Mouse (Mus musculus) retina, adult 2 months (tissue): ENCODE data around the gene 9530053A07Rik.

ENCODE experiments used
- DNase-seq: peaks from one replicate; pipeline ENCODE4 v3.0.0-alpha.2; 2012; ENCODE audit warnings: low read depth, low spot score

The 9530053A07Rik gene

DNA sequence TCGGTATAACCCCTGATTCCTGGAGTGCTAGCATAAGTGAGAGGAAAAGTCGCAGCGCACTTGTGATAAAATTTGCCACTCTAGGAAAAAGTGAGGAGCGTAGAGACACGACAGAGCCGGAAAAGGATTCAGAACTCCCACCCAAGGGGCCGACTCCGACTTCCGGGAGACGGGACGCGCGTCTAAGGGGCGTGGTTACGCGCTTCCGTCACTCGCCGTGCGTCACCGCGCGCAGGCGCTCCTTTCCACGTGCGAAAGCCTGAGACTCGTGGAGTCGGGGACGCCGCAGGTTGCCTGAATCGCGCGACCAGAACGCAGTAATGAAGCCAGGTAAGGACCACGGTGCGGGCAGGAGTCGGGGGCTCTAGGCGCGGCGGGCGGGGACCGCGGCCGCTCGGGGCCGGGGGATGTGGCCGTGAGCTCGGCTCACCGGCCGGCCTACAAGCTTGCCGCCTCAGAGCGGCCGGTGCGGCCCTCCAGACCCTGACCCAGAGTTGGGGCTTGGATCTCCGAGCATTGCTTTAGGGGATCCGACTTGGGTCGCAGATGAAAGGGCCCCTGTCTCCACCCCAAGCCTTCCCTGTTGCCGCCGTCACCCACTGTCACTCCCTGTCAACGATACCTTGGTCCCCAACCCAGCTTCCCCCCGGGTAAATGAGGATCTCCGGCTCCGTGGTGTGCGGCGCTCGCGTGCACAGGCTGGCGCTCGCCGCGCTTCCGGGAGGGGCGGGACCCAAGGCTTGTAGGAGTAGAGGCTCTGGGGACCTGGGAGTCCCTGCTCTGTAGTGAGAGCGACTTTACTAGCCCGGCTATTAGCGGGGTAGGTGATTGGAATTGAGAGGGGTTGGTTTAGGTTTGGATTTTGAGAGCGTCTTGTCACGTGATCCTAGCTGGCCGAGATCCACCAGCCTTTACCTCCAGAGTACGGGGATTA, 40.5 kb downstream of the 9530053A07Rik start, which contains the start of gene Fbl:
Fbl (plus strand) TSS at position 222 of the 934 bp plus-strand sequence.
- DNase-seq, result peak; percentile 81

DNA sequence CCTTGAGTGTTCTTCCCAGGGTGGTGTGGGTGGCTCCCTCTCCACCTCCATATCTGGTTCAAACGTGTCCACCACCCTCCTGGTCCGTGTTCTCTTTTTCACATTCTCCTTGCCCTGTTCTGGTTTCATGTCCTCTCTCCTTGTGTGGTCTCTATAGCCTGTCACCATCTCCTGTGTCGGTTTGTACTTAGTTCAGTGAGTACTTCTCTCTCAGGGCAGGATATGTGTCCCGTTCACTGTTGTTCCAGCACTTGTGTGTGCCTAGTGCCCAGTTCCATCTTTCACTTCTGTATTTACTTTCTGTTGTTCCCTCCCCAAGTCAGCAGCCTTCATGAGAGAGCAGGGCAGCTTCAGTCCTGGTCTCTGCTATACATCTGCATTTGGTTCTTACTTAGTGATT, 46.1 kb downstream of the 9530053A07Rik start:
- no peak for DNase-seq

DNA sequence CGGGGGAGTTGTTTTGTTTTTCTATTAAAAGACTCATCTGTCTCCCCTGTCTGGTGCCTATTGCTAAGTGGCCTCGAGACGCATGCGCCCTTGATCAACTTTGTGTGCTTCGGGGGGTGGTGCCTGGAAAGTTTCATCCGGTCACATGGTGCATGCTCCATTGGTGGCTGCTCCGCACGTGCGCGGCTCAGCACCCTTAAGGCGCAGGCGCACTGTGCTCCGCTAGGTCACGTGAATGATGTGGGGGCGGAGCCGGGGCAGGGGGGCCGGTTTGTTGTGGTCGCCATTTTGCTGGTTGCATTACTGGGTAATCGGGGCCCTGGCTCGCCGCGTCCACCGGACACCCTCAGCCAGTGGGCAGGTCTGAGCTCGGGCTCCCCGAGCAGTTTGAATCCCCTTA, 50.0 kb downstream of the 9530053A07Rik start, which contains the start of gene Dyrk1b:
Dyrk1b (plus strand) TSS at position 242 of the 400 bp plus-strand sequence.
- DNase-seq, result peak; percentile 97

DNA sequence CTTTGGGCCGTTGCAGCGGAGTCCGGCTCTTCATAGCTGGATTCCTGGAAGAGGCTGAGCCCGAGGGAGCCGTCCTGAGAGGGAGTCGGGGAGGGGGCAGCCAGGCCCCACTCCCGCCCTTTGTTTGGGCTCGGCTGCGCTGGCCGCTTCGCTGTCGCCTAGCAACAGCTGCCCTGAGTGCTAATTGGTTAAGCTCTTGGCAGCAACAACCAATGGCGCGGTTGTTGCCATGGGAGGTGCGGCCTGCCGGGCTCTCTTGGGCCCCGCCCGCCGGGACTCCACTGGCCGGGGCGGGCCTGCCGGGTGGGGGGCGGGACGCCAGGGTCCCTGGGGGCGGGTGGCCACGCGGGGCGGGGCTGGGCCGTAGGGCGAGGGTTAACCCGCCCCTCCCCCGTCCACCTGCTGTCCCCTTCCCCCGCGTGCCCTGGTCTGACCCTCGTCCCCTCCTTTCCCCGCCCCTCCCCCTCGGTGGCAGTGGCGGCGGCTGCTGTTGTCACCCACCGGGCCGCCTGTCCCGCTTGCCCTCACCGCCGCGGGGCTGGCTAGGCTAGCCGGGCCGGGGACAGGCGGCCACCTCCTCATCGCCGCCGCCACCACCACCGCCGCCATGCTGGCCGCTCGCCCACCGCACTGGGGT, 50.6 kb downstream of the 9530053A07Rik start:
- DNase-seq, result peak; percentile 87

DNA sequence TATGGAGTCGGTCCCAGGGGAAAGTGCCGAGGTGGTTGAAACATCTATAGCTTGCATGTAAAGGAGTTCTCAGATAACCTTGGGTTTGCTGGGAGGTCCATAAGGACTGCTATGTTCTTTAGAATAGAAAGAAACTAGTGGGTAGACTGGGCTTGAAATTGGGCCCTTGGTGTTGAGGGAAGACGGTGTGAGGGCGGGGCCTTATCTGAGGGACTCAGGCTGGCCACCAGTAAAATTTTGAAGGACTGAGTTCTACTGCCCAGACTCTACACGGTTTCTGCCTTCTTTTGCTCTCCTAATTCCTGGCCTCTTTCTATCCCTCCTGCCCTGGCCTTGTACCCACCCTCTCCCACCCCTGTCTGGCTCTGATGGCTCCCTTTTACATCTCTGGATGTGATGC, 51.6 kb downstream of the 9530053A07Rik start:
- no peak for DNase-seq

DNA sequence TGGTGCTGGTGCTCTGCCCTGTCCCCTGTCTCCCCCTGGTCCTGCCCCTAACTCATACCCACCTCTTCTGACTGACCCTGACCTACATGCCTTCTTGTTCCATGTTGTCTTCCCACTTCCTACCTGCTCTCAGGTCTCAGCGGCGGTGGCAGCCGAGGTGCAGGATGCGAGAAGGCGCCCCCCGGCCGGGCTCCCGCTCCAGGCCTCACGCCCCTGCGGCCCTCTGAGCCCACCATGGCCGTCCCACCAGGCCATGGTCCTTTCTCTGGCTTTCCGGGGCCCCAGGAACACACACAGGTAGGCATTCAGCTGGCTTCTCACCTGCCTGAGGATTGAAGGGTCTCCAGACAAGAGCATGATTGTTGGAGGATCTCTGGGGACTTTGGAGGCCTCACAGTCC, 52.1 kb downstream of the 9530053A07Rik start:
- no peak for DNase-seq

GRCm38 (mm10) chr7:28182320-28182719, 53.1 kb downstream of the 9530053A07Rik start:
- no peak for DNase-seq

DNA sequence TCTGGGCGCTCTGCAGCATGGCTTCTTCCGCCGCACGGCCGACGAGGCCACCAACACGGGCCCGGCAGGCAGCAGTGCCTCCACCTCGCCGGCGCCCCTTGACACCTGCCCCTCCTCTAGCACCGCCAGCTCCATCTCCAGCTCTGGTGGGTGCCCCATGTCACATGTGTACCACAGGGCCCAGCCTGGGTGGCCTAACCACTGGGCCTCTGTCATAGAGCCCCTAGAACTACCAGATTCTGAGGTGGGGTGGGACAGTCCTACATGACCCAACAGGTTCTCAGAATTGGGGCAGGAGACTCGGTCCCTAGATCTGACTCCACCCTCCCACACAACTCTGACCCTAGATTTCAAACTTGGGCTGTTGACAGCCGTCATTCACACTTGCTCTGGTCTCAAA, 56.6 kb downstream of the 9530053A07Rik start:
- DNase-seq, result no peak

- no peak for DNase-seq
These were observed 57.4 kb downstream of the 9530053A07Rik start for GRCm38 (mm10) chr7:28186631-28187030.

DNA sequence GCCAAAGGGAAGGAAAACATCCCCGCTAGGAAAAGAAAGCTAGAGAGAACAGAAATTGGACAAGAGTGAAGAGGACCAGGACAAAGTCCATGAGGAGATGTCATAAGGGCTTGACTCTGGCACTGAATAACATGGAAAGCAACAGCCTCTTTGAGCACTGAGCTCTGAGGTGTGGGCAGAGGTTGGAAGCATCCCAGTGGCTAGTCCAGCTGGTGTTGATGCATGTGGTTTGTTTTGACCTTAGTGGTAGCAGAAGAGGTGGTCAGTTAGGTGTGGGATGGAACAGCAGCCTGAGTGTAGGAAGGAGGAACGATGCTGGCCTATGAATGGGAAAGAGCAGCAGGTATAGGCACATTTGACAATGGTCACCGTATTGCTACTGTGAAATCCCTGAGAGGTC, 62.2 kb downstream of the 9530053A07Rik start:
- DNase-seq, result no peak

DNA sequence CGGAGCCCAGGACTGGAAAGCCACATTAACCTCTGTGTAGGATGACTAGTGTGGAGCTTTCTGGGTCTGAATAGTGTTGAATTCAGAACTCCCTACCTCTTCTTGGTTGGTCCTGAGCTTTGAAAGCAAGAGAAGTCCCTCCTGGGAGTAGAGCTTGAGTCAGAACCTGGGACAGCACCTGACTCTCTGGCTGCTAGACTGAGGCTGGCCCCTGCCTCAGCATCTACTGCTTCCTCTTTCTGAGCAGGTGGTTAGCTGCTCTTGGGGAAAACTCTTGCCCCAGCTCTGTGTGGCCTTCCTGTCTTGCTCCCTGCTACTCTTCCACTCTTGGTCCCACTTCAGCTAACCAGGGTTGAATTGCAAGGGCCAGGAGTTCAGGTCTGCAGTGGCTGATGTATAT, 62.6 kb downstream of the 9530053A07Rik start:
- DNase-seq, result no peak

DNA sequence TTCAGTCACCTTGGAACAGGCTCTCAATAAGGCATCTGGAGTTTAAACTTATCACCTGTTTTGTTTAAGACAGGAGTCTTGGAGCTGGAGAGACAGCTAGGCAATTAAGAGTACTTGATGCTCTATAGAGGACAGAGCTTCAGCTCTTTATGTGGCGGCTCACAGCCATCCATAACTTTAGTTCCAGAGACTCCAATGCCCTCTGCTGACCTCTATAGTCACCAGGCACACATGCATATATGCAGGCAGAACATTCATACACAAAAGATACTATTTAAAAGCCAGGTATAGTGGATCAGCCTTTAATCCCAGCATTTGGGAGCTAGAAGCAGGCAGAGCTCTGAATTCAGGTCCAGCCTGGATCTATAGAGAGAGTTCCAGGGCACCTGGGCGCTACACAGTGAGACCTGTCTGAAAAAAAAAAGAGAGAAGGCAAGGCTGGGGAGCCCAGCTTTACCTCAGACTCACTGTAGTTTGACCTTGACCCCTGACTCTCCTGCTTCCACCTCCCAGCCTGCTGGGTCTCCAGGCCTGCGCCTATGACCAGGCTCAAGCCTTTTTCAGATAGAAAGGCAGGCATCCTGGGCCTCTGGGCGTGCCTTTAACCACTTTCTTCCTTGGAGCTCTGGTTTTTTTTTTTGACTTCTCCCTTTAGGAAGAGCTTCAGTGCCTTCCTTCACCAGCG, 66.3 kb downstream of the 9530053A07Rik start:
- DNase-seq, result no peak

DNA sequence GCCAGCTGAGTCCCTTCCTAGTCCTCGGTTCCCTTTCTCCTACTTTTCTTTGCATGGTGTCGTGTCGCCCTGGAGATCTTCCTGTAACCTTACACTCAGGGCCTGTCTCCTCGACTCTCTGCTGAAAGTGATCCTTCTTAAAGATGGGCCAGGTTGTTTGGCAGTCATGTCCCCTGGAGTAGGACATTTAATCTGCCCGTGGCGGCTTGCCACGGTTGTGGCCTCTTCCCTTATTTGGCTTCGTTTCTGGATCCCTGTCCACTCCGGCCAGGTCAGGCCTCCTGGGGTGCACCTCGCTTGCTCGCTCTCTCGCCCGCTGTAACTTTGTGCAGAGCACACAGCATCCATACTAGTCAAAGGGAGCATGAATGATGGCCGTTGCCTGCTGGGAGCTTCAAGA, 67.3 kb downstream of the 9530053A07Rik start:
- DNase-seq, result no peak

DNA sequence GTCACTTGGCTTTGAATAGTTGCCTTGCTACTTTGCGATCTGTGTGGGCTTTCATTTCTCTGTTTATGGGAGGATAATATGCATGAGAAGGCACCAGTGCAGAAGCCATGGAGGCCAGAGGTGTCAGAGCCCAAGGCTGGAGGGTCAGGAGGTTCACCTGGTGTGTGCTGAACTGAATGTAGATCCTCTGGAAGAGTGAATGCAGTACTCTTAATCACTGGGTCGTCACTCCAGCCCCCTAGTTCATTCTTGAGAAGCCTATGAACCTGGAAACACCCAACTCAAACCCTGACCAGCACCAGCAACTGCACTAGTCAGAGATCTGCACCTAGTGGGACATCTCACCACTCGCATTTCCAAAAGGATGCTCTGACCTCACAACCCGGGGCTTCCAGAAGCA, 69.8 kb downstream of the 9530053A07Rik start:
- DNase-seq, result no peak

GRCm38 (mm10) chr7:28203207-28204108, 74.2 kb downstream of the 9530053A07Rik start:
- no peak for DNase-seq

GRCm38 (mm10) chr7:28206044-28206600, 76.9 kb downstream of the 9530053A07Rik start:
- no peak for DNase-seq

DNA sequence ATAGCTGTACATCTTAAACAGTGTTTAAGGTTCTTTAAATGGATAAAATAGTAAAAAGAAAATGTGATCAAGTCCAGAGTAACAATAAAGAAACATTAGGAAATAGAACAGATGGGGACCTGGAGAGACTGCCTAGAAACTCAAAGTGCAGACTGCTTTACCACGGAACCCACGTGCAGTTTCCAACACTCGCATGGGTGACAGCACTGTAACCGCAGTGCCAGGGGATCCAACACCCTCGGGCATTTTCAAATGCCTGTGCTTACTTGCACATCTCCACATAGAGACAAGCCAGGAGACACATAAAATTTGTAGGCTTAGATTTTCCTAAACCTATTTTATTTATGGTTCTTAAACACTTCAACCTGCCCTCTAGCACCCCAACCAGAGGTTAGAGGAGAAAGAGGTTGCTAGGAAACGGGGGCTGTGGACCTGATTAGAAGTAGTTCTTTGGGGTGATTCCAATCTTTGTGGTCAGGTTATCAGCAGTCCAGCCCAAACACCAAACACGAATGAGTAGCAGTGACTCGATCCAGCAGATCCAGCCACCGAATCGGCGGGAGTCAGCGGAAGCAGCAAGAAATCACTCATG, 79.2 kb downstream of the 9530053A07Rik start:
- DNase-seq, result no peak

DNA sequence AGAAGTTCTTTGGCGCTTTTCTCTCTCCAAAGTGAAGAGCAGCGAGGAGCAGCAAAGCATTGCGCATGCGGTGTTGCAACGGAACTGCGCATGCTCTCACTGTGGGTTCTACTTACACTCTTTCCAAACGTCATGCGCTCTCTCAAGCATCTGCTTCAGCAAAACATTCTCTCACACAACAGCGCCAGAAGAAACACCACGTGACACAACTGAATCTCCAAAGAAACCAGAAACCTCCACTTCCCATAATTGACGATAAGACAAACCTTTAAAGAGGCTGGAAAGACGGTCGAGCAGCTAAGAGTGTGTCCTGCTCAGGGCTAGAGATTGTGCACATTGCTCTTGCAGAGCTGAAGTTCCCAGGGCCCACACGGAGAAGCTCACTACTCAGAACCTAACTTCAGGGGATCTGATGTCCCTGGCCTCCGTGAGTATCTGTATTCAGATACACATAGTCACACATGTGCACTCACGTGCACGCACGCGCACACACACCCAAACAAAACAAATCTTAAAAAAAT, 79.8 kb downstream of the 9530053A07Rik start:
- DNase-seq, result peak; percentile 39

GRCm38 (mm10) chr7:28210731-28211130, 81.5 kb downstream of the 9530053A07Rik start:
- DNase-seq, result no peak

DNA sequence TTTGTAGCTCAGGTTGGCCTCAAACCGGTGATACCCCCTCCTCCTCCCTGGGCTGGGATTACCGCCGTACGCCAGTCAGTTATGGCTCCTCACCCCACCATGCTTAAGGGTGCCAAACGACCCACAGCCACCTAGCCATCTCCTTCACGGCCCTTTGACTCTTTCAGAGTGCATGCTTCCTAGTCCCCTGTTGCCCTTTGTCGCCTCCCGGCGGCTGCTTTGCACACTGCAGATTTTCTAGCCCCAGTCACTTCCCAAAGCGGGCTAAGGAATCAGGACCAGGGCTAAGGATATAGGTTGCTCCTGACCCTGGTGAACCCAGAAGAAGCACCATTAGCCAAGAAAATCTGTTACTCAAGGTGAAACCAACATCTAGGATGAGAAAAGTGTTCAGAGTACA, 84.9 kb downstream of the 9530053A07Rik start:
- no peak for DNase-seq
